Mouse (Mus musculus): ENCODE results near the gene Vmn1r94. TPM values are rescaled to one million over a fixed set of nuclear protein-coding genes. Genes with fewer than 3 reads are reported as not detected.
"Not testable (repeated sequence)": the region's sequence is repeated elsewhere in the genome, so short reads cannot be mapped to it uniquely, and the experiment has no call there.

The Vmn1r94 gene
- polyA plus RNA-seq (2015; fragmentation: Nextera tagmentation; extraction: Ambion mirVana) = not detected in 2 replicates

DNA sequence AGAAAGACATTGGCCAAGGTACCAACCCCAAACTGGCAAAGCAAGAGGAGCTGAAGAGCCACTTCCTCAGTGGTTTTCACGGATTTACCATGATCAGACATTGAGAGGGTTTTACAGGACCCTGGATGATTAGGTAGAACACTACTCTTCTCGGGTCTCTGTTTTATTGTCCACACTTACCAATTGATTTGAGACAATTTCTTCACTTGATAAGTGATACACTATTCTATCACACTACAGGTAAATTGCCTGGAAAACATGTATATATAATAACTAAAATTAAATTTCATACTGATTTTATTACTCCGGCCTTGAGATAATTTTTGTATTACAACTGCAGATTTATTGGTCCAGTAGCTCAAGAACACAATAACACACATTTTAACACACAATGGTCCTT is at the start of gene Vmn1r94:
Vmn1r94 (minus strand) TSS at position 101 of the 400 bp plus-strand sequence.
- H3K4me3 ChIP-seq; H3K27ac ChIP-seq (replicated peaks); H3K9ac ChIP-seq; H3K4me1 ChIP-seq (replicated peaks); ATAC-seq (ENCODE audit: low FRiP score, low read depth); H3K36me3 ChIP-seq; H3K4me2 ChIP-seq; H3K27me3 ChIP-seq; H3K9me3 ChIP-seq: not testable (repeated sequence)
- no CpG with 5 or more reads among the region's 3 CpGs for WGBS

- H3K9me3 ChIP-seq; H3K27me3 ChIP-seq; H3K9ac ChIP-seq; H3K36me3 ChIP-seq; H3K27ac ChIP-seq (replicated peaks); H3K4me2 ChIP-seq; H3K4me1 ChIP-seq (replicated peaks); H3K4me3 ChIP-seq; ATAC-seq (ENCODE audit: low FRiP score, low read depth): not testable (repeated sequence)
- WGBS = no CpG with 5 or more reads among the region's 2 CpGs
Measured at GRCm38 (mm10) chr7:20205507-20205906, 37.3 kb upstream of the Vmn1r94 start, which contains the start of gene Gm6164. TSS of gene Gm6164 (minus strand) at chr7:20205607.

- H3K4me3 ChIP-seq; H3K4me1 ChIP-seq (replicated peaks); H3K9me3 ChIP-seq; H3K4me2 ChIP-seq; H3K27ac ChIP-seq (replicated peaks); H3K36me3 ChIP-seq; ATAC-seq (ENCODE audit: low FRiP score, low read depth); H3K9ac ChIP-seq; H3K27me3 ChIP-seq: not testable (repeated sequence)
- no CpG with 5 or more reads among the region's 3 CpGs for WGBS
Measured at GRCm38 (mm10) chr7:20193410-20193809, 25.2 kb upstream of the Vmn1r94 start, which contains the start of gene Vmn1r95. TSS of gene Vmn1r95 (plus strand) at chr7:20193710.

DNA sequence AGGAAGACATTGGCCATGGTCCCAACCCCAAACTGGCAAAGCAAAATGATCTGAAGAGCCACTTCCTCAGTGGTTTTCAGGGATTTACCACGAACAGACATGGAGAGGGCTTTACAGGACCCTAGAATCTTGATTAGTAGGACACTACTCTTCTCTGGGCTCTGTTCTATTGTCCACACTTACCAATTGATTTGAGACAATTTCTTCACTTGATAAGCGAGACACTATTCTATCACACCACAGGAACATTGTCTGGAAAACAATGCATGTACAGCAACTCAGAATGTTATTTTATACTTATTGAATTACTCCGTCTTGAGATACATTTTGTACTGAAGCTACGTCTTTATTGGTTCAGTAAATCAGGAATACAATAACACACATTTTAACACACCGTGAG is 29.2 kb downstream of the Vmn1r94 start, which contains the start of gene Vmn1r93:
Vmn1r93 (minus strand) TSS at position 101 of the 400 bp plus-strand sequence.
- H3K9ac ChIP-seq; H3K4me3 ChIP-seq; ATAC-seq (ENCODE audit: low FRiP score, low read depth); H3K36me3 ChIP-seq; H3K9me3 ChIP-seq; H3K4me2 ChIP-seq; H3K27ac ChIP-seq (replicated peaks); H3K4me1 ChIP-seq (replicated peaks); H3K27me3 ChIP-seq: not testable (repeated sequence)
- WGBS = no CpG with 5 or more reads among the region's 5 CpGs

- not testable (repeated sequence) for H3K36me3 ChIP-seq; H3K4me2 ChIP-seq; H3K4me3 ChIP-seq; H3K9ac ChIP-seq; ATAC-seq (ENCODE audit: low FRiP score, low read depth); H3K27me3 ChIP-seq; H3K27ac ChIP-seq (replicated peaks); H3K9me3 ChIP-seq; H3K4me1 ChIP-seq (replicated peaks)
- WGBS = no CpG with 5 or more reads among the region's 2 CpGs
Measured at GRCm38 (mm10) chr7:20122479-20122878, 45.7 kb downstream of the Vmn1r94 start, which contains the start of gene Gm16442. TSS of gene Gm16442 (minus strand) at chr7:20122579.

Other genes starting within 250 kb of the Vmn1r94 start
- gene Pvr, start 247.2 kb downstream of the Vmn1r94 start, polyA plus RNA-seq (2015; fragmentation: Nextera tagmentation; extraction: Ambion mirVana) = 9.6 and 10.0 TPM in 2 replicates
- not detected in 2 replicates for gene Igsf23, start 217.6 kb downstream of the Vmn1r94 start, polyA plus RNA-seq (2015; fragmentation: Nextera tagmentation; extraction: Ambion mirVana)
- gene Ceacam20, start 203.0 kb downstream of the Vmn1r94 start, polyA plus RNA-seq (2015; fragmentation: Nextera tagmentation; extraction: Ambion mirVana) = not detected in 2 replicates
- not detected in 2 replicates for gene Nlrp9b, start 176.9 kb downstream of the Vmn1r94 start, polyA plus RNA-seq (2015; fragmentation: Nextera tagmentation; extraction: Ambion mirVana)
- gene Vmn1r91, start 68.7 kb downstream of the Vmn1r94 start, polyA plus RNA-seq (2015; fragmentation: Nextera tagmentation; extraction: Ambion mirVana) = not detected in 2 replicates
- gene Gm16442, start 45.8 kb downstream of the Vmn1r94 start, polyA plus RNA-seq (2015; fragmentation: Nextera tagmentation; extraction: Ambion mirVana) = not detected in 2 replicates
- not detected in 2 replicates for gene Vmn1r93, start 29.3 kb downstream of the Vmn1r94 start, polyA plus RNA-seq (2015; fragmentation: Nextera tagmentation; extraction: Ambion mirVana)
- gene Vmn1r95, start 25.3 kb upstream of the Vmn1r94 start, polyA plus RNA-seq (2015; fragmentation: Nextera tagmentation; extraction: Ambion mirVana) = not detected in 2 replicates
- not detected in 2 replicates for gene Gm6164, start 37.2 kb upstream of the Vmn1r94 start, polyA plus RNA-seq (2015; fragmentation: Nextera tagmentation; extraction: Ambion mirVana)
- not detected in 2 replicates for gene Gm4498, start 65.5 kb upstream of the Vmn1r94 start, polyA plus RNA-seq (2015; fragmentation: Nextera tagmentation; extraction: Ambion mirVana)
- not detected in 2 replicates for gene Gm5890, start 94.5 kb upstream of the Vmn1r94 start, polyA plus RNA-seq (2015; fragmentation: Nextera tagmentation; extraction: Ambion mirVana)
- not detected in 2 replicates for gene Gm4133, start 165.7 kb upstream of the Vmn1r94 start, polyA plus RNA-seq (2015; fragmentation: Nextera tagmentation; extraction: Ambion mirVana)
- not detected in 2 replicates for gene Gm5728, start 207.0 kb upstream of the Vmn1r94 start, polyA plus RNA-seq (2015; fragmentation: Nextera tagmentation; extraction: Ambion mirVana)
- gene Vmn1r100, start 249.6 kb upstream of the Vmn1r94 start, polyA plus RNA-seq (2015; fragmentation: Nextera tagmentation; extraction: Ambion mirVana) = not detected in 2 replicates

Data from hindbrain, embryonic 15.5 days (tissue).